Mouse (Mus musculus) 416B (cell line): ENCODE measurements around the gene Nlrp6.

ENCODE experiments used
- DNase-seq: peaks from one replicate; pipeline ENCODE4 v3.0.0; 2011; ENCODE audit warnings: low read depth

Gene Nlrp6

DNA sequence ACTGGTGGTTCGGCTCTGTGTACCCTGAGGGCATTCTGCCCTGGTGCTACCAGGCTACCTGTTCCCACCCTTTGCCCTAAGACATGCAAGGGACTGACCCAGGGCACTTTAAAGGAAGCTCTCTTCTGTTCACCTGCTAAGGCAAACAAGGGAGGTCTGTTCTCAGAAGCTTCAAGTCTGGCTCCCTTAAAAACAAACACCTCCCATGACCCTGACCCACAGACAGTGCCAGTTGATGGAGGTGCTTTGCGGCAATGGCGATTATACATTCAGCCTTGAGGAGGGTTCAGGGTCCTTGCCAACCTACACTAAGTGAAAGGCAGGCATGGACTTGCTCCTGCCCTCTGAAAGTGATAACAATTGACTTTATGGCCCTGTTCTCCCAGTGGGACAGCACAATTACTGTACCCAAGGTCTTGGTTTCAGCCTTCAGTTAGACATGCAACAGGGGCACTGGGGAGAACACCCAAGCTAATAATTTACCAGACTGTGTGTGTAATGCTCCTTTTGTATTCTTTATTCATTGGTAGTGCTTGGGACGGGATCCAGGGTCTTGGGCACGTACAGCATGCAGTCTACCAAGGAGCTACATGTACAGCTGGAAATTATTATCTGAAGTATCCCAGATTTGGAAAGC, 7.7 kb upstream of the Nlrp6 start:
- DNase-seq = no peak

DNA sequence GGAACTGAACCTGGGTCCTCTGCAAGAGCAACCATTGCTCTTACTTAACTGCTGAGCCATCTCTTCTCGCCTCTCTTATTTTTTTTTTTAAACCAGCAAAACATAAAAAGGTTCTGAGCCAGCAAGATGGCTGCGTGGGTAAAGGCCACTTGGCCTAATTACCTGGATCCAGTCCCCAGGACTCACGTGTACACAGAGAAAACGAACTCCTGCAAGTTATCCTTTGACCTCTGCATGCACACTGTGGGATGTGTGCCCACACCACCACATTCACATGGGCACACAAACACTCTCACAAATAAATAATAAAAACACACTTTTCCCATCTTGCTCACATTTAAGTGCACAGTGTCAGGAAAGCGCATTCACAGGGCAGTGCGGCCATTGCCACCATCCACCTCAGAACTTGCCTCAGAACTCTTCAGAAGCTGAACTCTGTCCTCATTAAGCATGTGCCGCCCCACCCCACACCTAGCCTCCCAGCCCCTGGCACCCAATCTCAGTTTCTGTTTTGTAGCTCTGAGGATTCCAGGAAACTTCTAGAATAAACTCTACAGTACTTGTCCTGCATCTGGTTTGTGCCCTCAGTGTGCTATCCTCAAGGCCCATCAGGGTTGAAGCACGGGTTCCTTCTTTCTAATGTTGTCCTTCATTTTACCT, 6.5 kb upstream of the Nlrp6 start:
- DNase-seq = no peak

DNA sequence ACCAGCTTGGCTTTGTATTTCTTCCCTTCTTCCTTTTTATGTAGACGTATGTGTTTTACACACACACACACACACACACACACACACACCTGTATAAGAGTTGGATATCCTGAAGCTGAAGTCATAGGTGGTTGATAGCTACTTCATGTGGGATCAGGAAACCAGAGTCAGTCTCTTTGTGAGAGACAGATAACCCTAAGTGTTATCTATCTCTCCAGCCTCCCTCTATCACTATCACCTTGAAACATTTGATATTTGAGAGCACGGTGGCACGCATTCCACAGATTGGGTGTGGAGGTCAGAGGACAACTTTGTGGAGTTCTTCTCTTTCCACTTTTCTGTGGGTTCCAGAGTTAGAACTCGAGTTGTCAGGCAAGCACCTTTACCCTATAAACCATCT, 791 bp upstream of the Nlrp6 start:
- no peak for DNase-seq

DNA sequence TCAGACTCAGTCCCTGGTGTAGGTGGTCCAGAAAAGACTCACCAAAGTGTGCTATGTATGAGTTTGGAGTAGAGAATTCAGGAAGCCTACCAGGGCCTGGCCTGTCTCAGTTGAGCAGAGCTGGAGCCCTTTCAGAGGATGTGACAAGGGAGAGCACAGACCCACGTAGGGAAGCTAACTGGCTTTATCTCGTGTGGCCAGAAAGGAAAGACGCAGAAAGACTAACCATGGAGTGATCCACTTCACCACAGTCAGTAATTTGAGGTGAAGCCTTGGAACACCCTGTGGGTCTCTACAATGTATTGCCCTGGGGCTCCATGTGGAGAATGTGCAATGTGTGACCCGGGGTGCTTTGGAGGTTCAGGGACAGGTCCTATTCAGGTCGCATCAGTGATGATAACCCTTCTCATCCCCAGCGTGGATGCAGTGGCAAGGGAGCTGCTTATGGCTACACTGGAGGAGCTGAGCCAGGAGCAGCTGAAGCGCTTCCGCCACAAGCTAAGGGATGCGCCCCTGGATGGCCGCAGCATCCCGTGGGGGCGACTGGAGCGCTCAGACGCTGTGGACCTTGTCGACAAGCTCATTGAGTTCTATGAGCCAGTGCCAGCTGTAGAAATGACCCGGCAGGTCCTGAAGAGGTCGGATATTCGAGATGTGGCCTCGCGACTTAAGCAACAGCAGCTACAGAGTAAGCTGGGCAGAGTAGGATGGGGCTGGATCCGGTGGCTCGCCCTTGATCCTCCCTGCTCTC, 698 bp downstream of the Nlrp6 start:
- no peak for DNase-seq

GRCm38 (mm10) chr7:140922398-140923069, 1.8 kb downstream of the Nlrp6 start:
- DNase-seq = no peak

DNA sequence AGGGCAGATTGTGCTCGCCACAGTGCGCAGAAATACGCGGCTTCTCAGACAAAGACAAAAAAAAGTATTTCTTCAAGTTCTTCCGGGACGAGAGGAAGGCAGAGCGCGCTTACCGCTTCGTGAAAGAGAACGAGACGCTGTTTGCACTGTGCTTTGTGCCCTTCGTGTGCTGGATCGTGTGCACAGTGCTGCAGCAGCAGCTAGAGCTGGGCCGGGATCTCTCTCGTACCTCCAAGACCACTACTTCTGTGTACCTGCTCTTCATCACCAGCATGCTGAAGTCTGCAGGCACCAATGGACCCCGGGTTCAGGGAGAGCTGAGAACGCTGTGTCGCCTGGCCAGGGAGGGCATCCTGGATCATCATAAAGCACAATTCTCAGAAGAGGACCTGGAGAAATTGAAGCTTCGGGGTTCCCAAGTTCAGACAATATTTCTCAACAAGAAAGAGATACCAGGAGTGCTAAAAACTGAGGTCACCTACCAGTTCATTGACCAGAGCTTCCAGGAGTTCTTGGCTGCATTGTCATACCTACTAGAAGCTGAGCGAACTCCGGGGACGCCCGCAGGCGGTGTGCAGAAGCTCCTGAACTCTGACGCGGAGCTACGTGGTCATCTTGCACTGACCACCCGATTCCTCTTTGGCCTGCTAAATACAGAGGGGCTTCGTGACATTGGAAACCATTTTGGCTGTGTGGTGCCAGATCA, 2.5 kb downstream of the Nlrp6 start:
- DNase-seq = no peak

DNA sequence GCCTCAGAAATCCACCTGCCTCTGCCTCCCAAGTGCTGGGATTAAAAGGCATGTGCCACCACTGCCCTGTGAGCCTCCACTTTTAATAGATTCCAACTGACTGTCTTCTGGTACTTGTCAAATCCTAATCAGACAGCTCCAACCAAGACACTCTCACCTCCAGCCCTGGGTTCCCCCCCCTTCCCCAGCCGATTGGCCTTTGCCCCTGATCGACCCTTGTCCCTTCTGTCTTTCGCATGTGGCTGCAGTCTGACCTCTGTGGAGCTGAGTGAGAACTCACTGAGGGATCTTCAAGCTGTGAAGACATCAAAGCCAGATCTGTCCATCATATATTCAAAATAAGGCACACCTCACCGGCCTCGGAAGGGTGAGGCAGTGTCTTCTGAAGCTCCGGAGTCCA, 6.5 kb downstream of the Nlrp6 start:
- DNase-seq = no peak

GRCm38 (mm10) chr7:140938436-140938835, 17.7 kb downstream of the Nlrp6 start:
- peak; percentile 58 for DNase-seq

DNA sequence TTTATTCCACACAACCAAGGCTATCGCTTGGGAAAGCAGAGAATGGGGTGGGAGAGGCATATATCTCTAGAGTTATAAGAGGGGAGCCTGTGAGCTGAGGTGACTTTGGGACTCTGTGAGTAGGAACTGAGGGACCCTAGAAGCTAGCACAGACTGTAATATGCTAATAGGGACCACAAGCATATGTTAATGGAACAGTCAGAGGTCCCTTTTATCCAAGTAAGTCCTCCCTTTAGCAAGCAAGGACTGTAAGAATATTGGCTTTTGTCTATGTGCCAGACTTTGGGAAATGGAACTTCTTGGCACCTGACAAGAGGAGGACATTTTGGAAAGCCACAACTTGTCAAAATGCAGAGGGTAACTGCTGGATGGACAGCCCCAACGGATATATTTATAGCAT, 18.2 kb downstream of the Nlrp6 start:
- DNase-seq = no peak

- DNase-seq = no peak
Measured at GRCm38 (mm10) chr7:140939669-140940171, 19.0 kb downstream of the Nlrp6 start.

GRCm38 (mm10) chr7:140941222-140942051, 20.7 kb downstream of the Nlrp6 start, which contains the start of gene Pgghg:
Gene Pgghg (plus strand): TSS chr7:140941391.
- DNase-seq = peak; percentile 96

DNA sequence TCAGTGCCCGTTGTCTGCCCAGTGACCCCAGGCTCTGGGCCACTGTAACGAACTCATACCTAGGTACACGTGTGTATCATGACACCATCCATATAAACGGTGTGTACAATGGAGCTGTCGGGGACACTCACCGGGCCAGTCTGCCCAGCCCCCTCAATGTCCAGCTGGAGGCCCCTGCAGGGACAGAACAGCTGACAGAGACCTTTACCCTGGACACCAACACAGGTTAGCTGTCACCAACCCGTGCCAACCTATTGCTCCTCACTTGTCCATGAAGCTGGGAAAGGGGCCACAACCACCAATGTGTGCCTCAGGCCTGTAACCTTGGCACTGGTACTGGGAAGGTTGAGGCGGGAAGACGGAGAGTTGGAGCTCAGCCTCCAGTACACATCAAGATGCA, 21.6 kb downstream of the Nlrp6 start:
- no peak for DNase-seq

- DNase-seq = no peak
Measured at GRCm38 (mm10) chr7:140942811-140943210, 22.1 kb downstream of the Nlrp6 start.

DNA sequence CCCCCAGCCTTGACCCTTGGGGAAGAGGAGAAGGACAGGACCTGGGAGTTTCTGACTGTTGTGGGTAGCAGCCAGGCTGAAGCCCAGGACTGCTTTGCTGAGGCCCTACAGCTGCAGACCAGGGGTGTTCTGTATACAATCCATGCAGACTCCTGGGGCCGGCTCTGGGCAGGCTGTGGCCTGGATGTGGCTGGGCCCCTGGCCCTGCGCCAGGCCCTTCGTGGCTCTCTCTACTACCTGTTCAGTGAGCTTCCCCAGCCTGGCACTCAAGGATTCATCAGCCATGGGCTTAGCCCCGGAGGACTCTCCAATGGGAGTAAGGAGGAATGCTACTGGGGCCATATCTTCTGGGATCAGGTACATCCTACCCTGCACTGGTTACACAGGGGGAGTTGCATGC, 22.7 kb downstream of the Nlrp6 start:
- peak; percentile 35 for DNase-seq

GRCm38 (mm10) chr7:140944236-140944635, 23.5 kb downstream of the Nlrp6 start:
- DNase-seq = no peak

GRCm38 (mm10) chr7:140945247-140945646, 24.5 kb downstream of the Nlrp6 start:
- no peak for DNase-seq

DNA sequence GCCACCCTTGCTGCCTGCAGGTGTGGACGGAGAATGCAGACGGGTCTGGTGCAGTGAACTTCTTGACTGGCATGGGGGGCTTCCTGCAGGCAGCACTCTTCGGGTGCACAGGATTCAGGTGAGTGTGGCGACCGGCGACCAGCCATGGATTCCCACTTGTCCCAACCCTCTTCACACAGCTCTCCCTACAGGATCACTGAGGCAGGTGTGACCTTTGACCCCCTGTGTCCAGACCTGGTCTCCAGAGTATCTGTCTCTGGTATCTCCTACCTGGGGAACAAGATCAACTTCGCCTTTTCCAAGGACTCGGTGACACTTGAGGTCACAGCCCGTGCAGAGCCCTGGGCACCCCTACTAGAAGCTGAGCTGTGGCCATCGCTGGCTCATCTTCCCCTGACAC, 25.6 kb downstream of the Nlrp6 start:
- no peak for DNase-seq

DNA sequence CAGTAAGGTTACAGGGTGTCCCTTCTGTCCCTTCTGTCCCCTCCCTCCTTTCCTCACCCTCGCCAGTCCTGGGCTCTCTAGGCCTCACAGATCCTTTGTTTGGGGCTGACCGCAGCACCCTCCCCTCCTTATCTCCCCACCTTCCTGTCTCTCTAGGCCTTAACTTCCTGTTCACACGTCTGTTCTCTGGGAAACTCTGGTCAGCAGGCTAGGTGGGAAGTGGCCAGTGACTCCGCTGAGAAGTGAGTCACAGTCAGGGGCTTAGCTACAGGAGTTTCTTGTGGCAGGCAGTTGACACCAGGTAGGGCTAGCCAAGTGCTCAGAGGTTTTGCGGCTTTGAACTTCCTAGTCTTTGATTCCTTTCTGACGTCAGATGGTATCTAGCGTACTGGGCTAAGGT, 26.3 kb downstream of the Nlrp6 start:
- peak; percentile 98 for DNase-seq

- DNase-seq = no peak
Measured at GRCm38 (mm10) chr7:140948161-140948560, 27.5 kb downstream of the Nlrp6 start.

DNA sequence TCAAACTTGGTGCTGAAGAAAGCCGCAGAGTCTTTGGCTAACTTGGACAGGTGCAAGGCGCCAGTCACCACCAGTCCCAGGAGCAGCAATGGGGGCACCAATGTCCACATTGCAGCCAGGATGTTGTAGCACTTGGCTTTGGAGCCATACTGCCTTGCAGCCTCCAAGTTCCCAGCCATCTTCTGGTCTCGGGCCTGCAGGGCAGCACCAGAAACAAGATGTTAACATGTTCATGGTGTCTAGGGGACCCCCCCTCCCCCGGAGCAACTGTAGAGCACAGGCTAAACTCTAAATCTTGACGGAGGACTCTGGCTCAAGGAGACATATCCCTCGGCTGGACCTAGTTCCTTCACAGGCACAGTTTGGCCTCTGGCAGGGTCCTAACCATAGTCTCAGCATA, 28.6 kb downstream of the Nlrp6 start:
- no peak for DNase-seq
